Mouse (Mus musculus): ENCODE measurements at regions not wholly inside any gene's neighbourhood (a gene's known extent, or its start where the extent isn't known, plus 50 kb on each side); places are given as distances from the start of the nearest gene placed in this dataset.

DNA sequence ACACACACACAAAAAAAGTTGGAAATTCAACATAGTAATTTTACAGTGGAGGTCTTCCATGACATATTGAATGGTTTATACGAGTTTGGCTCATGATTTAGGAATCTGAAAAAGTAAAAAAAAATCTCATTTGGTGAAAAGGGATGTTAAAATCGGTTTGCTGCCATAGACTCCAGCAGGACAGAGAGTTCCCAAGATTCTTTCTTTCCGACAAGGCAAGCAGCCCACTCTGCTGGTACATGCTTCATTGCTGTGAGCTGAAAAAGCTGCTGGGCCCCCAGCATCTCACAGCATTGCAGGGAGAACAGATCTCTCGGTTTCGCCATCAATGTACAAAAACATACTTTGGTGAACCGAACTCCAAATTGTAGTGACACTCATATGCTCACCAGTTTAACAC, 125.8 kb upstream of the Mpdz start:
- TF ChIP-seq CTCF (IDR thresholded peaks at IDR 0.05; ENCODE audit: control insufficient read depth, insufficient read depth, insufficient read length): no peak
- TF ChIP-seq MAX (IDR thresholded peaks at IDR 0.05): no peak
- TF ChIP-seq MYOD1 (IDR thresholded peaks at IDR 0.05; ENCODE audit: control insufficient read depth, insufficient read length, low read depth): no peak
- no peak for TF ChIP-seq MYOG (IDR thresholded peaks at IDR 0.05; ENCODE audit: control insufficient read depth, extremely low read depth, insufficient read length)
- no peak for TF ChIP-seq USF1 (IDR thresholded peaks at IDR 0.05; ENCODE audit: low read depth)
